Mouse (Mus musculus): ENCODE measurements at regions not wholly inside any gene's neighbourhood (a gene's known extent, or its start where the extent isn't known, plus 50 kb on each side); places are given as distances from the start of the nearest gene placed in this dataset.

DNA sequence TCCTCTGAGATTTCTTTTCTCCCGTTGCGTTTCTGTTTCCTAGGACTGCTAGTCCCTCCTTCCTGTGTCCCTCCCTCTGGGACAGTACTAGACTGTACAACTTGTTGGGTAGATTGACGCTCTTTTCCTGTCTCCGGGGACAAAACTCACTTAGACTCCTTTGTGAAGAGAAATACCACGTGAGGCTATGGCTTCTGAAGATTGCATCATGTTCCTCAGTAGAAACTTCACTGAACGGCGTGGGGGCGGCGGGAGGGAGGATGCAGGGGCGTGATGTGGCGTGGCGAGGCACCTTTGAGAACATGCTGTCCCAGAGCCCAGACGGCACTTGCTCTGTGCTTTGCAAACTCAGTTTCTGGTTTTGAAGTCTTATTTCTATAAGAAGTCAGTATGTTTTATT lies 78.5 kb downstream of the Spata18 start:
- no peaks in the 10 kb centered on the region for H3K9me3 ChIP-seq (replicated peaks)
- peak overlapping the region; percentile 21; the same call in 1 of the 2 replicates for H3K27ac ChIP-seq
- 87% methylated on average over 13 of the region's 13 CpGs for WGBS

GRCm38 (mm10) chr5:73731423-73731822 lies 80.2 kb downstream of the Spata18 start:
- Histone ChIP-seq H3K27me3 (ENCODE audit: low read depth, poor library complexity, severe bottlenecking) (no peaks in the 10 kb centered on the region), H3K4me3 (no peak overlapping the region), H3K36me3 (no peaks in the 10 kb centered on the region), H3K4me1 (peaks cover 62% of the 10 kb centered on the region), H3K27ac (peak overlapping the region; percentile 81), H3K9me3 (replicated peaks) (no peaks in the 10 kb centered on the region)
- DNase-seq (ENCODE audit: low spot score), result no peak
- WGBS, result 50% methylated on average over 9 of the region's 9 CpGs

More for the DNA sequence above, 78.5 kb downstream of the Spata18 start:
- no peaks in the 10 kb centered on the region for H3K27me3 ChIP-seq (ENCODE audit: low read depth, poor library complexity, severe bottlenecking)
- H3K4me3 ChIP-seq, result no peak overlapping the region
- H3K4me1 ChIP-seq, result peaks cover 59% of the 10 kb centered on the region
- no peak for DNase-seq (ENCODE audit: low spot score)
- H3K36me3 ChIP-seq, result no peaks in the 10 kb centered on the region

GRCm38 (mm10) chr5:73731991-73732565 lies 80.9 kb downstream of the Spata18 start:
- Histone ChIP-seq H3K4me1 (peaks cover 58% of the 10 kb centered on the region), H3K27ac (peak overlapping the region; percentile 79), H3K4me3 (no peak overlapping the region), H3K36me3 (no peaks in the 10 kb centered on the region), H3K9me3 (replicated peaks) (no peaks in the 10 kb centered on the region), H3K27me3 (ENCODE audit: low read depth, poor library complexity, severe bottlenecking) (no peaks in the 10 kb centered on the region)
- peak; percentile 61 for DNase-seq (ENCODE audit: low spot score)
- WGBS, result 16% methylated on average over 9 of the region's 9 CpGs

- Histone ChIP-seq H3K4me1 (peaks cover 26% of the 10 kb centered on the region), H3K9me3 (replicated peaks) (no peaks in the 10 kb centered on the region), H3K27me3 (ENCODE audit: low read depth, poor library complexity, severe bottlenecking) (no peaks in the 10 kb centered on the region), H3K4me3 (no peak overlapping the region), H3K27ac (peak overlapping the region; percentile 70), H3K36me3 (no peaks in the 10 kb centered on the region)
- WGBS, result 52% methylated on average over 3 of the region's 3 CpGs
- DNase-seq (ENCODE audit: low spot score), result no peak
Observed at GRCm38 (mm10) chr5:73740766-73741165, 89.6 kb downstream of the Spata18 start.

DNA sequence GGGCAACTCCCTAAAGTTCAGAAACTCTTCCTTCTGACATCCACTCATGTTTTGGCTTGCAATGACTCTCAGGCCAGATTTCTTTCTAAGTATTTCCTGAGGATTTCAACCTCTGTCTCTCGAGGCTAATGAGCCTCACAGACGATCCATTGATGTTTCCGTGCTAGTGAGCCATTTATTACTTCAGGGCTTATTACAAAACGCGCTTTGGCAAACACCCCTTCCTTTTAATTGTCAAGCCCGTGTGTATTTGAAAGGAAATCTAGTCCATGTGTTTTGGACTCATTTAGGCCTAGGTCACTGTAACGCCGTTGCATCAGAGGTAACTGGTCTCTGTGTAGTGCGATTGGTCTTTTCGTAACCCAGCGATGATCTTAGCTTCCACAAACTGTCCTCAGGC lies 90.3 kb downstream of the Spata18 start:
- 55% methylated on average over 11 of the region's 11 CpGs for WGBS
- H3K27ac ChIP-seq, result peak overlapping the region; percentile 70

DNA sequence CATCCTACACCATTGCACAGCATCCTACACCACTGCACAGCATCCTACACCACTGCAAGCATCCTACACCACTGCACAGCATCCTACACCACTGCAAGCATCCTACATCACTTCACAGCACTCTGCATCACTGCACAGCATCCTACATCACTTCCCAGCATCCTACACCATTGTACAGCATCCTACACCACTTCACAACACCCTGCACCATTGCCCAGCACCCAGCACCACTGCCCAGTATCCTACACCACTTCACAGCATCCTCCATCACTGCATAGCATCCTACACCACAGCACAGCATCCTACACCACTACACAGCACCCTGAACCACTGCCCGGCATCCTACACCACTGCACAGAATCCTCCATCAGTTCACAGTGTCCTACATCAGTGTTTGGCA lies 92.8 kb downstream of the Spata18 start:
- Histone ChIP-seq H3K27ac (no peak overlapping the region), H3K4me3 (no peak overlapping the region), H3K9me3 (replicated peaks) (no peaks in the 10 kb centered on the region), H3K36me3 (no peaks in the 10 kb centered on the region), H3K27me3 (ENCODE audit: low read depth, poor library complexity, severe bottlenecking) (no peaks in the 10 kb centered on the region), H3K4me1 (peaks cover 26% of the 10 kb centered on the region)
- no peak for DNase-seq (ENCODE audit: low spot score)
- 90% methylated on average over 1 of the region's 1 CpGs for WGBS

More for the DNA sequence above, 90.3 kb downstream of the Spata18 start:
- H3K9me3 ChIP-seq (replicated peaks), result no peaks in the 10 kb centered on the region
- H3K4me1 ChIP-seq, result peaks cover 26% of the 10 kb centered on the region
- no peak overlapping the region for H3K4me3 ChIP-seq
- no peaks in the 10 kb centered on the region for H3K27me3 ChIP-seq (ENCODE audit: low read depth, poor library complexity, severe bottlenecking)
- no peak for DNase-seq (ENCODE audit: low spot score)
- H3K36me3 ChIP-seq, result no peaks in the 10 kb centered on the region

DNA sequence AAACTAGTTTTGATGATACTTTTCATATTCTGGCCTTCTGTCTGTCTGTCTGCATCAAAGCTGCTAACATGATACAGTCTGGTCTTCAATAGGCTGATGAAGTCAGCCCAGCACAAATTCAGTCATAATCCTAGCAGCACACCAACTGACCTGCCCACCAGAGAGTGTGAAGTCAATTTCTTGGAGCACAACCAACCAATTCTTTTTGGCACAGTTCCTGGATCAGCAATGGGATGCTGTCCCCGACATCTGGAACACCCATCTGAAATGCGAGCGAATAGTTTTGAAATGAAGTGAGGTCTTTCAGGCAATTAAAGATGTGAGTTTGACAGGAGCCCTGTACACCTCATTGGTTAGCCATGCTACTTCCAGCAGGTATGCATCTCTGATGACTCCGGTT lies 98.6 kb downstream of the Spata18 start:
- WGBS, result 93% methylated on average over 4 of the region's 4 CpGs
- H3K27ac ChIP-seq, result no peak overlapping the region
- no peak for DNase-seq (ENCODE audit: low spot score)

DNA sequence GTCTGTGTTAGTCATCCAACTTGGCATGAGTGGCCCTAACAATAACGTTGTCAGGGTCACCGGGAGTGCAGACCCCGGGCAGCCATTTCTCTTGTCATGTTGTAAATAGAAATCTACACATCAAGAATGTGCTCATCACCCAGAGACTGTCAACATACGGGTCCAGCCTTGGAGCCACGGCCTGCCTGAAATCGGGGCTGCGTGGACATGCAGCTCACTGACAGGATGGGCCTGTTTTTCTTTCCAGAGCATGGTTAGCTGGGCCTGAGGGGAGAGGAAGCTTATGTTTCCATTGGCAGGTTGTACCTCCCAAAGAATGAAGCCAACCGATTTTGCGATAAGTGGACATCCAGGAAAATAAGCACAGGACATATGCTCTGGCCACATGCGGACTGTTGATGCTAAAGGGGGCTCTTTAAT lies 101.1 kb downstream of the Spata18 start:
- Histone ChIP-seq H3K4me1 (peaks cover 17% of the 10 kb centered on the region), H3K27me3 (ENCODE audit: low read depth, poor library complexity, severe bottlenecking) (no peaks in the 10 kb centered on the region), H3K27ac (no peak overlapping the region), H3K9me3 (replicated peaks) (no peaks in the 10 kb centered on the region), H3K36me3 (no peaks in the 10 kb centered on the region), H3K4me3 (no peak overlapping the region)
- no peak for DNase-seq (ENCODE audit: low spot score)
- WGBS, result 86% methylated on average over 10 of the region's 10 CpGs

More for the DNA sequence above, 98.6 kb downstream of the Spata18 start:
- Histone ChIP-seq H3K36me3 (no peaks in the 10 kb centered on the region), H3K4me1 (peaks cover 17% of the 10 kb centered on the region), H3K27me3 (ENCODE audit: low read depth, poor library complexity, severe bottlenecking) (no peaks in the 10 kb centered on the region), H3K4me3 (no peak overlapping the region), H3K9me3 (replicated peaks) (no peaks in the 10 kb centered on the region)

DNA sequence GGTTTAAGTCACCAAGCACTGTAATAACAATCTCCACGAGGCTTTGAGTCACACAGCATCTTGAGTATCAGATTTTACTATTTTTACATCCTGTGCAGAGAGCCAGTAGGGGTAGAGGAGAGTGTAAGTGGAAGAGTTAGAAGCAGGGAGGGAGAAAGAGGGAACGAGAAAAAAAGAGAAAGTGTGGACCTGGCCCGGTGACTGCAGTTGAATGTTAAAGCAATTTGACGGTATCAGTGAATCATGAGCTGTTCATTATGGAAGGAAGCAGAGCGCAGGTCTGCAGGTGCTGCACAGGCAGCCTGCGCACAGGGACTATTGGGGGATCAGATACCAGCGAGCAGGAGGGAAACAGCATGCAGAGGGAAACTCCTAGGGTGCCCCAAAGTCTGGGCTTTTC lies 102.6 kb downstream of the Spata18 start:
- Histone ChIP-seq H3K36me3 (no peaks in the 10 kb centered on the region), H3K4me1 (peaks cover 17% of the 10 kb centered on the region), H3K9me3 (replicated peaks) (no peaks in the 10 kb centered on the region), H3K27ac (peak overlapping the region; percentile 72), H3K27me3 (ENCODE audit: low read depth, poor library complexity, severe bottlenecking) (no peaks in the 10 kb centered on the region), H3K4me3 (no peak overlapping the region)
- 66% methylated on average over 7 of the region's 7 CpGs for WGBS
- DNase-seq (ENCODE audit: low spot score), result no peak

DNA sequence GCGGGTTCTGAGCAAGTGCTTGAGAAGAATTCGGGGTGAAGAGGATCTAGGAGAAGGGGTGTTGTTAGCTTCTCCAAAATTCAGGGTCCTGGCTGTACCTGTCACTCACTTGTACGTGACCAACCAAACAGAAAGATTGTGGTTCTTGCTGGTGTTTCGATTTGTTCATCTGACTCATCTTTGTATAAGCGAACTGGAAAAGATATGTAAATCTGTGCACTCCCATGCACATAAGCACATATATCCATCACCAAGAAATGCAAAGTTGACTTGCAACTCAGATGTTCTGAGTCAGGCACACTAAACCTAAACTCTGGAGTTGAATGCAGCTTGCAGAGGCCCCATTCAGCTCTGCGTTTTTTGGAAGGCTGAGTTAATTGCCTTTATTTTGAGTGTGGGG lies 107.4 kb downstream of the Spata18 start:
- Histone ChIP-seq H3K4me3 (no peak overlapping the region), H3K27ac (no peak overlapping the region; the same call in 1 of the 2 replicates), H3K36me3 (no peaks in the 10 kb centered on the region), H3K4me1 (peaks cover 29% of the 10 kb centered on the region), H3K27me3 (ENCODE audit: low read depth, poor library complexity, severe bottlenecking) (no peaks in the 10 kb centered on the region), H3K9me3 (replicated peaks) (no peaks in the 10 kb centered on the region)
- DNase-seq (ENCODE audit: low spot score), result no peak
- 90% methylated on average over 6 of the region's 6 CpGs for WGBS

GRCm38 (mm10) chr5:73761236-73761635 lies 110.1 kb downstream of the Spata18 start:
- peaks cover 20% of the 10 kb centered on the region for H3K4me1 ChIP-seq
- H3K27me3 ChIP-seq (ENCODE audit: low read depth, poor library complexity, severe bottlenecking), result no peaks in the 10 kb centered on the region
- H3K27ac ChIP-seq, result peak overlapping the region; percentile 79; the same call in 1 of the 2 replicates
- no peaks in the 10 kb centered on the region for H3K36me3 ChIP-seq
- no peaks in the 10 kb centered on the region for H3K9me3 ChIP-seq (replicated peaks)
- H3K4me3 ChIP-seq, result no peak overlapping the region
- DNase-seq (ENCODE audit: low spot score), result no peak
- 85% methylated on average over 1 of the region's 1 CpGs for WGBS

- no peaks in the 10 kb centered on the region for H3K27me3 ChIP-seq (ENCODE audit: low read depth, poor library complexity, severe bottlenecking)
- no peaks in the 10 kb centered on the region for H3K36me3 ChIP-seq
- peaks cover 22% of the 10 kb centered on the region for H3K4me1 ChIP-seq
- DNase-seq (ENCODE audit: low spot score), result peak; percentile 86
- peak overlapping the region; percentile 79 for H3K27ac ChIP-seq
- H3K4me3 ChIP-seq, result no peak overlapping the region
- H3K9me3 ChIP-seq (replicated peaks), result no peaks in the 10 kb centered on the region
- WGBS, result 34% methylated on average over 8 of the region's 8 CpGs
Observed at GRCm38 (mm10) chr5:73761709-73762108, 110.5 kb downstream of the Spata18 start.

DNA sequence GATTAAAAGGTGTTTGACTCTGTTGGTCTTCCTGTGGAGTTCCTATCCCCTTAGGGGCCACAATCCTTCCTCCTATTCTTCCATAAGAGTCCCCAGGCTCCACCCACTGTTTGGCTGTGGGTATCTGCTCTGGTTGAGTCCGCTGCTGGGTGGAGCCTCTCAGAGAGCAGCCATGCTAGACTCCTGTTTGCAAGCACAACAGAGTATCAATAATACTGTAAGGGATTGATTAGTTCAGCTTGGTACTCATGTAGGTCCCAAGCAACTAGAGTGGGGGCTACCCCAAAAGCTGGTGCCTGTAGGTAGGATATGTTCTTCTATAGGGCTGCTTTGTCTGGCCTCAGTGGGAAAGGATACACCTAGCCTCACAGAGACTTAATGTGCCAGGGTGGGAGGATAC lies 113.0 kb downstream of the Spata18 start:
- 84% methylated on average over 1 of the region's 1 CpGs for WGBS
- Histone ChIP-seq H3K9me3 (replicated peaks) (no peaks in the 10 kb centered on the region), H3K36me3 (no peaks in the 10 kb centered on the region), H3K4me3 (no peak overlapping the region), H3K27ac (no peak overlapping the region), H3K4me1 (peaks cover 22% of the 10 kb centered on the region), H3K27me3 (ENCODE audit: low read depth, poor library complexity, severe bottlenecking) (no peaks in the 10 kb centered on the region)
- no peak for DNase-seq (ENCODE audit: low spot score)

GRCm38 (mm10) chr5:73765466-73765865 lies 114.3 kb downstream of the Spata18 start:
- no peaks in the 10 kb centered on the region for H3K9me3 ChIP-seq (replicated peaks)
- peak overlapping the region; percentile 19; the same call in 1 of the 2 replicates for H3K27ac ChIP-seq
- no peaks in the 10 kb centered on the region for H3K36me3 ChIP-seq
- peaks cover 24% of the 10 kb centered on the region for H3K4me1 ChIP-seq
- no peak overlapping the region for H3K4me3 ChIP-seq
- DNase-seq (ENCODE audit: low spot score), result no peak
- no peaks in the 10 kb centered on the region for H3K27me3 ChIP-seq (ENCODE audit: low read depth, poor library complexity, severe bottlenecking)
- 89% methylated on average over 7 of the region's 7 CpGs for WGBS
